Mouse (Mus musculus): ENCODE measurements at regions not wholly inside any gene's neighbourhood (a gene's known extent, or its start where the extent isn't known, plus 50 kb on each side); places are given as distances from the start of the nearest gene placed in this dataset.
A peak's percentile ranks its signal among the peaks of the same experiment; 100 is the strongest.

DNA sequence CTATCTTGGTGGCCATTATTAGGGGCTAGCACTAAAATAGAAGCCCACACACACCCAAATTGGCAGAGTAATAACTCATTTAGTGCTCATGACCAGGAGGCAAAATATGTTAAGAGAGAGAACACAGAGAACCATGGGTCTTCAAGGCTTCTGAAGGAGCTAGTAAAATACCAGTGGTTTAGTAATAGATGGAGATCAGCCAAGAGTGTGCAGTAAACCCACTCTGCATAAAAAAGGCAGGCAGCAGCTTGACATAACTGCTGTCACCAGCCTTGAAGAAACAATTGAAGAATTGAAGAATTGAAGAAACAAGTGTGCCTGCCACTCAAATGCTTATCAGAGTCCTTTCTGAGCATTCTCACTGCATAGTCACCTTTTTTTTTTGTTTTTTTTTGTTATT is 227.9 kb downstream of the Csl start:
- no peak for DNase-seq (ENCODE audit: low spot score)

DNA sequence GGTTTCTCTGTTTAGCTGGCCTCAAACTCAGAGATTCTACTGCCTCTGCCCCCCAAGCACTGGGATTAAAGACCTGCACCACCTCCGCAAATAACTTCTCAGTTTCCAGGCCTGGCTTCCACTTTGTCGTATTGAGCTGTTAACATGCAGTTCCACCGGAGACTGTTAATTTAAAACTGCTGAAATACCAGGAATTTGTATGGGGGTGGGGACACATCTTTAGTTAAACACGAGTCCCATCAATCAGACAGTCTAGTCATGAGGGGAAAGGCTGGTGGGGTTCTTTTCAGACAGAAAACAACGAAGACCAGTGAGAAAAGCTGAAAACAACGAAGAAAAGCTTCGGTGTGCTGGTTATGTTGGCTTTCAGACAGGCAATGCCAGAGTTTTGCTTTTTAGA is 227.5 kb downstream of the Csl start:
- peak; percentile 44 for DNase-seq (ENCODE audit: low spot score)

DNA sequence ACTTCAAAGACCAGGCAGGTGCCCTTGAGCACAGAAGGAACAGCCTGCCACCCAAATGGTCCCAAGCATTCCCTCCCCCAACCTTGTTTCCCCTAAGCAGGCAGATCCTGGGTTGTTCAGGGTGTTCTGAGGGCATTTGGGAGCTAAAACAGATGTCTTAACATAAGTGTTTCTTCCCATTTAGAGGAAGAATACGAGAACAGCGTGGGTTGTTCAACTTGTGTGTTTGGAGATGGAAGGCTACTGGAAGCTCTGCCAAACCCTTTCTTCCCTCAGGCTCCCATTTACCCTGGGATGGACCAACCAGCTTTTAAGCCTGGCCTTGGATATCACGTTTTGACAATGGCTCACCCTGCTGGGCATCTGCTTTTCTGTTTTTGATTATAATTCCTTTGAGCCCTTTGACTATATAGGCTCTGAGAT is 226.8 kb downstream of the Csl start:
- DNase-seq (ENCODE audit: low spot score) = peak; percentile 28

DNA sequence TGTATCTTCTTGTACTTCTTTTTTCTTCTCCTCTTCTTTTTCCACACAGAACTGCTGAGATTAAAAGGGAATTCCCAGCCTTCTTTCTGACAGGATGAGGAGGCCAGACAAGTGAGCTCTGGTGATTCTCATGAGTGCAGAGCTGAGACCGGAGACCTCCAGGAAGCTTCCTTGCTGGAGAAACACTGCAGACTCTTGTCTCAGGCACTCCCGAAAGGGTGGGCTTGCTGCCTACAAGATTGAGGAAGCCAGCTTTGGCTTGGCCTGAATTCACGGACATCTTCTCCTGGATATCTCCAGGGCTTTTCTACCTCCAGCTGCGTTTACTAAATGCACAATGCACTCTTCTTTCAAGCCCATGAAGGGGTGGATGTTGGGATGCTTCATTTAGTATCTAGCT is 226.0 kb downstream of the Csl start:
- DNase-seq (ENCODE audit: low spot score) = no peak

DNA sequence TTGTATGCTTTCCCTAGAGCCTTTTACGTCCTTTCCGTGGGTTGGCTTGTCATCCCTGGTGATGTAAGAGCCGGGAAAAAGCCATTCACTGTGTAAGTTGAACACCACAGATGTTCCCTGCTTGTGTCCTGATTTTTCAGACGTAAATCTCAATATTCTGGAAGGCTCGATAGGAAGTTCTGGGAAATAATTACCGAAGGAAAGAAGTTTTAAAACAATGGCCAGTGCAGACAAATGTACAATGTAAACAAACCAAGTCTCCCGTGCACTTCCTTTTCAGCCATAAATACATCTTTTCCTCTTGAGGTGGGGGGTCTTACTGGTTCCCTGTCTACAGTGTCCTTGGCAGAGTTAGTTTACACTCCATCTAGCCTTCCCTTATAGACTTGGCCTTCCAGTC is 225.2 kb downstream of the Csl start:
- DNase-seq (ENCODE audit: low spot score) = no peak

DNA sequence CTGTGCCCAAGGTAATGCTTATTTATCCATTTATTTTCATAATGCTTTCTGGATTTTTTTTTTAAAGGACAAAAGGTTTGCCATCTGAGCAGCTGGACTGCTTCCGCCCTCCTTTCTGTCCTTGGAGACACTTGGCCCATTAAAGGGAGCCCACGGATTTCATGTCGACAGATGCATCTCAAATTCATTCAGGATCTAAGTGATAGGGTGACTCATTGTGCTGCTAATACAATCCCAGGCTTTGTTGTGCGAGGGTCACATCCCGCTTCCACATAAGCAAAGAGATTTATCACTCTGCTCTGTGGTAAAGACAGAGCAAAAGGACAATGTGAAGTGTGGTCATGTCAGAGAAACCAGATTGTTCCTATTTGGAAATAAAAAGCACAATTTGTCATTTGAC is 220.8 kb downstream of the Csl start:
- DNase-seq (ENCODE audit: low spot score) = peak; percentile 32

DNA sequence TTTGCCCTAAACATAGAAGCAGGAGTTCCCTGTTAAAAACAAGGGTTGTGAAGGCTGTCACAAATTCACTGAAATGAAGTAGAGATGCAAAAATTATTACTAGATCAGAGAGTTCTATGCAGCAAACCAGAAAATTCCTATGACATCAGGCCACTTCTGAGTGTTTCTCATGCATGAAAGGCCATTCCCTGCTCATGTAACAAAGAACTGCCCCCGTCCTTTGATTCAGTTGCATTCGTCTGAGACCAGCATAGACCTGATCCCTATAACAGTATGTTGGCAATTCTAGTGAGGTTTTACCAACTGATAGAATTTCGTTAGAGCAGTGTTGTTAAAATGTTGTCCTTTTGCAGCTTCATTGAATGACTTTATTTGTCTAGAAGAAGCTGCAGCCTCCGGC is 207.1 kb downstream of the Csl start:
- no peak for DNase-seq (ENCODE audit: low spot score)

DNA sequence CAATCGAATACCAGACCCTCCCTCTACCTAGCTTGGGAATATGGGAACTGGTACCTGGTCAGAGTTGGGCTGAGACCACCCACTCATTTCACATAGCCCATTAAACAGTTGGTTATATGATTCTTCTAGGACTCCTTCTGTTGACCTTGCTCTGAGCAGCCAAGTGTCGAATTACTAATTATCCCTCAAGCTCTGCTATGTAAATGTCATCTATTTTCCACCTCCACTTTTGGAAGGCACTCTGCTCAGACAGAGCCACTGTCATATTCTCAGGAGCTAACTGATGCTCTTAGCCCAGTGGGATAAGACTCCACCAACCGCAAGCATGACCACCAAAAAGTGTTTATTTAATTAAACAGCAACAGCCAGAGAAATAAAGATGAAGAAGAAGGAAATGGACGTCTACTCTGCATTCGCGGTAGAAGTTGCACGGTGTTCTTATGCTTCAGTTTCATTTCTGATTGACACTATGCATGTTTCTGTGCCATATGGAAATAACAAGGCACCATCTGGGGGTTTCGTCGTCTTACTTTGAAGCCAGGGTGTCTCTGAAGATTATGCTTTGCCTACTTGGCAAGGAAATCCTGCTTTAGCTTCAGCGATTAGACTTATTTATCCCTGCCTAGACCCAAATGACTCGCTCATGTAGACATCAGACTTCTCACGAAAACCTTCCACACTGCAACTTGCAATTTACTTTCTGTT is 206.5 kb downstream of the Csl start:
- no peak for DNase-seq (ENCODE audit: low spot score)

DNA sequence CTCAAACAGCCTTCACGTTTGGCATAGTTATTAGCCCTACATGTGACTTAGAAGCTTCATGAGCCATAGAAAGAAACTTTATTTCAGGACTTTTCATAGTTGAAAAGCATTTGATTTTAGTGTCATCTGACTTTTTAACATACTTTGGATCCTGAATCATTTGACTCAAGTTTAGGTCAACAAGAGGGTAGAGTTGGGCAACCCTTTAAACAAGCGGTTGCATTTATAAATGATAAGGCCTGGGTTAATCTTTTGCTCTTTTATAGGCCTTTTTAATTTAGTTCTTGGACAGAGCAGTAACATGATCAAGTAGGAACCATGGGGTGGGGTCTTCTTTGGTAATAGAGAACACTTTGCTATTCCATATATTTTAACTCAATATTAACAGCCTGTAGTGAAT is 204.4 kb downstream of the Csl start:
- DNase-seq (ENCODE audit: low spot score) = no peak

DNA sequence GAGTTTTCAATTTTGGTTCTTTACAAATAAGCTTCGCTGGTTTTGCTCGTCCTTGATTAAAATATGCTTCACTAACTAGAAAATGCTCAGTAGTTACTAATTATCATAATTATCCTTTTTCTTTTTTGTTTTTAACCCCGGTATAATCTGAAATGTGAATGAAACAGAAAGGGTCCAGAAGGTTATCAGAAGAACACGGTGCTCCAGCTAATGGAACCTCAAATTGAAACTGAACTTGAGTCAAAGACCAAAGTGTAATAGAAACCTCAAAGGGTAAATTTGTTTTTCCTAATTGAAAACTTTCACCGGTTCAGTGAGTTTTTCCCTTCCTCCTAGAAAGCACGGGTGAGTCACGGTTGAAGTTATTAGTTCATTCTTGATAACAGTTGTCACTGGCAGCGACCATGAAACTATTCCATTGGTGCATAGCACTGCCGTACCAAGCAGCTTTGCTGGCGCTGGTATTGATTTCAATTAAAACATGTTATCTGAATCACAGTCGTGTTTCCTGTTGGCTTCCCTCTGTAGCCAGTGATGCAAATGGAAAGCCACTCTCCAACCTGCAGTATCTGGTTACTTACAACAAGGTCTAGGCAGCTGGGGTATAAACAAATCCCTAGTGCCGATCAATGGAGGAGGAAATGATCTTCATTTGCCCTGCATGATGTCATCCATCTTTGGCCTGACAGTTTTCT is 203.7 kb downstream of the Csl start:
- peak; percentile 47 for DNase-seq (ENCODE audit: low spot score)

DNA sequence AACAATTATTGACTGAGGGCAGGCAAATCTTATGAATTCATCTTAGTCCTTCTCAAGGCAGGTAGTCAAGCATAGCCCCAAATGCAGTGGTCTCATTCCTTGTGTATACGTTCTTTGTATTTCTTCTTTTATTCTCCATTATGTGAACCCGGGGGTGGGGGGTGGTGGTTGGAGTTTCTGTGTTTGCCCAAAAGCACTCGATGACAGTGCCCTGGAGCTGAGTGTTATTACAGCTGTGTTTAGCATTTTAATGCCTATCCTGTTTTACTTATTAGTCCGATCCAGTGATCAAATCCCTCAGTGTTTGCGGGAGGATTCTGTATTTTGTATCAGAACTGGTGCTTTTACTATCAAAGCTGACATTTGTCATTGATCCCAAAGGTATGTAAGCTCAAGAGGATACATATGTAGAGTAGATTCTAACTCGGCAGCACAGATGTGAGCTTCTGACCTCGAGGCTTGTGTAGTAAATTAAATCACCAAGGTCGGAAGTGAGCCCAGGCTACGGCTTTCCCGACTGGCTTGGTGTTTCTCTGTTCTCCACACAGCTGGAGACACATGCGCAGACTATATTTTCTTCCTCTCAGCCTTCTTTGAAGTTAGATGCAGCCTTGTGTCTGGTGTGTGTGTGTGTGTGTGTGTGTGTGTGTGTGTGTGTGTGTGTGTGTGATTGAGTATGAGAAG is 203.0 kb downstream of the Csl start:
- DNase-seq (ENCODE audit: low spot score) = peak; percentile 63

DNA sequence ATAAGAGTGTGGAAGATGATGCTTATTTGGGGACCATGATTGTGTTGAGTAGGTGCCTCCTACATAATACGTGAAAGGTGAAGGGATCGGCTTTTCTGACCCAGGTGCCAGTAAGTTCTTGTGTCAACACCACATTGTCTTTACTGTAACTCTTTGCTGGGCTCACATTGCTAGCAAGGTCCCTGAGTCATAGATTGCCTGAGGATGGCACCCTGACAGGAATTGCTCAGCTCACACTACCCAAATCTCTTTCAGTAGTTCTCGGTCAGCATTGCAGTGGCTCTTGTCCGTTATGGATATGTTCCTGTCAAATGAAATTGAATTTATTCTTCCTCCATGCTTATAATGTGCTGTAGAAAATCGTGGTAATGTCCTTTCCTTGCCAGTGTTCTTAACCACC is 200.8 kb downstream of the Csl start:
- DNase-seq (ENCODE audit: low spot score) = no peak

DNA sequence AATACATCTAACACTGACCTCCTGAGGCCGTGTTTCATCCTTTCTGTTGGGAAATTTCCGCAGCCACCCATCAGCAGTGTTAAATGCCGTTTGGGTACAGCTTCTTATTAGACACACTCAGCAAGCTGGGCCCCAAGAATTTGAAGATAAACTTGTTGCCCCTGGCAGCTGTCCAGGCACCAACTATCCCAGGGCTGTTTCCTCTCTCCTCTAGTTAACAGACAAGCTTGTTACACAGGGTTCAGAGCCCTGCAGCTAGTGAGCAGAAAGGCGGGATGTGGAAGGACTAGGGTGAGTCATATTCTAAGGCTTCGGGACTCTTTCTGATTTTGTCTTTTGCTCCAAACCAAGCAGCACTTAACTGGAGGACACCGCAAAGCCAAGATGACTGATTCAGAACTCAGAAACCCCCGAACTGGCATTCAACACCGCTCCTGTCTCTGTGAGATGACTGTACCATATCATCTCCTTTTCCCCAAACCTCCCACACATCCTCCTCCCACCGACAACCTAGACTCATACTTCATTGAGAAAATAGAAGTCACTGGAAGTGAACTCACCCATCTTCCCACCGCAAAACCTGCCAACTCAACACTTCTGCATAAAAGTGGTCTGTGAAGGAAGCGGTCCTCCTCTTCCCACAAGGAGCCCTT is 198.2 kb downstream of the Csl start:
- no peak for DNase-seq (ENCODE audit: low spot score)

DNA sequence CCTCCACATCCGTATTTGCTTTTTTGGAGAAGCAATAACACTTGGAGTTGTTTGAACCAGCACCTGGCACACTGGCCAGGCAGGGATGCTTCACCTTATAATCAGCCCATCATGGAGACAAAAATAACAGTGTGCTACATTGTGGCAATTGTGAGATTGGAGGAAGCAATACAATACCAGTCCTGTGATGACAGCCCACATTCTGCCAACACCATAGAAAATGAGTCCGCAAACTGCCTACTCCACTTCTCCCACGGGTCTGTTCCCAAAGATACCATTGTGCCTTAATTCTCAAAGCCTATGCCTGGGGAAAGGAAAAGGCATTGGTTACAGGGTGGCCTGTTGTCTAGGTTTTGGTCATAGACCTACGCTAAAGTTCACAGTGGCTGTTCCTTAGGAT is 194.9 kb downstream of the Csl start:
- no peak for DNase-seq (ENCODE audit: low spot score)

DNA sequence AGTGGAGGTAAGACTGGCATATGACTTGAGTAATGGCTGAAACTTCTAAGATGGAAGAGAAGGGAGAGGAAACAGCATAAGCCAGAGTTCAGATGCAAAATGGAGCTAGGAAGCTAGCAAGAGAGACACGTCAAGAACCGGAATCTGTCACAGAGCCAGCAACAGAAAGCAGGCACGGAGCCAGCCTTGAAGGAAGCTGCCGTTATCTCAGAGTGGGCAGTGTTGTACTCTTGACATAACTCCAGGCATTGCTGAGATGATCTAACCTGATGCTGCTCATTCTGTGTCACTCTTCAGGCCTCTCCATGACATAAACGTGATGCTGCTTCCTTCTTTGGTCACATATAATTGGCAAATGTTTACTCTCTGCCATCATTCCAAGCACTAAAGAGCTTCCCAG is 191.0 kb downstream of the Csl start:
- DNase-seq (ENCODE audit: low spot score) = no peak

DNA sequence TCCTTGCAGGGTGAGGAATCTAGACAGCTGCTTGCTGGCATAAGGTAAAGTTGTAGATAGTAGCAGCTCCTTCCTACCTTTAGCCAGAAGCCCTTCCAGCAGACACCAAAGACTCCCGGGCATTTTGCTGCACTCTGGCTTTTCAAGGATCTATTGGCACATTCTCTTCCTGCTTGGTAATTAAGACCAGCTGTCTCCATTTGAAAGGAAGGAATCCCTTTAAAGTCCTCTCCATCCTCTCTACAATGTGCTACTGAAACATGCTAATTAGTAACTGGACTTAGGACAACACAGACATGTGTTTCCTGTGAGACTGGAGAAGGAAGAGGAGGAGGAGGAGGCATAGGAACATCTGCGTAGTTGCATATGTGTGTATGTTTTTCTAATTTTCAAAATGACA is 189.3 kb downstream of the Csl start:
- peak; percentile 69 for DNase-seq (ENCODE audit: low spot score)

DNA sequence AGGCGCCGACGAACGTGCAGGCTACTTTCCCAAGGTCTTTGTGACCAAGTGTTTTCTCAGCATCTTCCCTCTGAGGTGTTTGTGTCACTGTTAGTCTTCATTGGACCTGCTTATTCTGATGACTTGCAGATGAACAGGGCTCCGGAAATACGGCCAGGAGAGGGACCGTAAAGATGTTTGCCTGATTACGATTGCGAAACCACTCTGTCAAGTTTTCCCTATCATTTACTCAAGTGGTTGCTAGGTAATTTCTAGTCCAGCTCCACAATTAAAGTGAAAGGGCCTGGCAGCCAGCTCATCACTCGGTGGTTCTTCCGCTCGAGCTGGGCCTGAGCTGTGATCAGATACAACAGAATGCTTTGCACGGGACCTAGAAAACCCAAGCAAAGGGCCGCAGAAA is 185.5 kb downstream of the Csl start:
- DNase-seq (ENCODE audit: low spot score) = no peak

DNA sequence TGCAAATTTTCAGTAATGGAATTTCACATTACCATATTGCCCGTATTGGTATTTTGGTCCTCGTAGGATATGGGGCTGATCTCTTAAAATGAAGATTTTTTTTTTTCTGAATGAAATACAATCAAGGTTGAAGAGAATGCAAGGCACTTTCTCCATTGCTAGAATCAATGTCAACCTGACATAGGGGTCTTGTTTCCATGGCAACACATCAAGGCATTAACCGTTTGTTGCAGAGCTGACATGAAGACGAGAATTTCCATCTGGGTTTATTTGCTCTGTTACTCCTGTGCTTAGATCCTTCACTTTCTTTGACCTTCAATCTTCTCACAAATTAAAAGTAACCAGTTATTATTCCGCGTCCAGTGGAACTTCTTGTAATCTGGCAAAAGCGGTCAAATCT is 184.2 kb downstream of the Csl start:
- peak; percentile 71 for DNase-seq (ENCODE audit: low spot score)

DNA sequence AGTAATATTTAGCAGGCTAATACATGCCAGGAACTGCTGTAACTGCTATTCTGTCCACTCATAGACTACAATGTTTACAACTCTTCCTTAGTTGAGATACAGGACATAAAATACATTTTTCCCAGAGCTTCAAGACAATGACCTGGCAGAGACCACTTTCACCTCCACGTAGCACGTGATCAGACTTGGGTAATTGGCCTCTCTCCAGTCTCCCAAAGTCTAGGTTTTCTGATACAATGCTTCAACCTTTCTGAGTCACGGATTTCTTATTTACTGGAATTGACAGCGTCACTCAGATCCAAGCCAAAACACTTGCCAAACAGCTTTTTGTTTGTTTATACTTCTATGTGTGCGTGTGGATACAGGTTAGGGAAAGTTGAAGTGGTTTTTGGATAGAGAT is 183.2 kb downstream of the Csl start:
- DNase-seq (ENCODE audit: low spot score) = no peak

DNA sequence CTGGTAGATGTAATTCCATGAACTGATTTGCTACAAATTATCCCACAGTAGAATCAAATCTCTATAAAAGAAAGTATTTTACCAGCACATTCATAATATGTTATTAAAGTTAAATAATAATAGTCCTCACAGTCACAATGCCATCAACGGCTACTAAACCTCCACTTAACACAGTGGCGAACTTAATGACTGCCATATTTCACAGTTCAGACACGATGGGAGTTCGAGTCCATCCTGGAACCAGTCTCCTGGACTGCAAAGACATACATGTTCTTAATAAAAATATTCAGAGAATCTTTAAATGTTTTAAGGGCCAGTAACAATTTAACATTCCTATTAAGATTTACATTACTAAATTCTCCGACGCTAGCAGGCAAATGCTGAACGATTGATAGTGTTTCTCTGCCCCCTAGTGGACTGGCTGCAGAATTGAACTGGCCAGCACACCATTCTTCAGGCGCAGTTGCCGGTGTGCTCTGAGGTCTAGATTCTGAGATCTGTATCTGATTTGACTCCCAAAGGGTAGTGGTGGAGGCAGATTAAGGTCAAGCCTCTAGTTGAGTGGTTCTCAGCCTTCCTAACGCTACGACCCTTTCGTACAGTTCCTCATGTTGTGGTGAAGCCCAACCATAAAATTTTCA is 182.3 kb downstream of the Csl start:
- DNase-seq (ENCODE audit: low spot score) = peak; percentile 86

DNA sequence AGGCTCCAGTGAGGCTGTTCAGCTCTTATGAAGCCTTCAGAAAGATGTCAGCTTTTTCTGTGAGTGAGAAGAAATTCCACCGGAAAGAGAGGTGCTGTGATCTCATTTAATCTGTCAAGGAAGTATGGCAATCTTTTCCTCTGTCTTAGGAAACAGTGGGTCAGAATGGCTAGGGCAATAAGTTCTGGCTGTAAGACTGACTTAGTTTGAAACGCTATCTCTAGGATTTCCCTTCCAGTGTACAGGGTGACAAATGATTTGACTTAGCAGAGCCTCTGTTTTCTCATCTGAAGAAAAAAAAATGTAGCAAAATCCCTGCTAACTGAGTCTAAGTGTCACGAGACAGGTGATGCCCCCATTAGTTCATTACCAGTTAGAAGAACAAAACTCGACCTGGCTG is 181.1 kb downstream of the Csl start:
- DNase-seq (ENCODE audit: low spot score) = no peak

DNA sequence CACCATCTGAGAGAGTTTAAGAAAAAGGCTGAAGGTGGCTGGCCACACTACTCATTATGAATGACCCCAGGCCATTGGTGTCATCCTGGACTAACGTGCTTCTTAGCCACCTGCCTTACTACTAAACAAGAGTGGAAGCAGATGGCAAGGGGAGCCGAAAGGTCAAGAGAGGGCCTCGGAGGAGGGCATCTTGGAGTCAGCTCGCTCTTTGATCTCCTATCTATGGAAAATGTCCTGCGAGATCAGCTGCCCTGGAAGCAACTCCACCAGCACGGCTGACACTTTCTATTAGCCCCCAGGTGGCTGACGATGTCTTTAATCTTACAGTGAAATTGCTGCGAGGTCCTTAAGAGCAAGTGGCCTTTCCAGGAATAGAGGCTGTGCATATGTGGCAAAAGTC is 179.3 kb downstream of the Csl start:
- DNase-seq (ENCODE audit: low spot score) = peak; percentile 76

Measured in embryo, embryonic 10 days (tissue).